ENCODE assay signal across 9 mouse cellular contexts in genomic region chr2:52811691-52812090, GRCm38 (mm10). TPM values are rescaled to one million over a fixed set of nuclear protein-coding genes. Genes with fewer than 3 reads are reported as not detected.
DNase-seq lines count a peak whose midpoint lies in the region; ATAC-seq lines count a peak whose summit lies in the region.
"Had no signal": no experiment of that assay in that cellular context is flagged by ENCODE, and none has a peak within 500 bp of the region (broad histone marks: within the 10 kb centered on the region; RNA-seq: fewer than 3 reads in every experiment).

No protein-coding gene starts in this region.

- H3K9ac ChIP-seq in heart, embryonic 12.5 days, result no peak overlapping the region
- H3K9ac ChIP-seq: embryonic facial prominence, embryonic 12.5 days had no signal

- H3K4me2 ChIP-seq in heart, embryonic 12.5 days, result no peak overlapping the region
- H3K4me2 ChIP-seq: embryonic facial prominence, embryonic 12.5 days had no signal

- no peaks in the 10 kb centered on the region for H3K27me3 ChIP-seq in heart, embryonic 12.5 days (replicated peaks)
- H3K27me3 ChIP-seq: embryonic facial prominence, embryonic 12.5 days had no signal

- WGBS in heart, embryonic 12.5 days, result 32% methylated on average over 5 of the region's 5 CpGs

- H3K36me3 ChIP-seq in heart, embryonic 12.5 days, result no peaks in the 10 kb centered on the region
- H3K36me3 ChIP-seq: embryonic facial prominence, embryonic 12.5 days had no signal

- ATAC-seq in heart, embryonic 12.5 days (ENCODE audit: insufficient number of reproducible peaks, low FRiP score), result no peak
- no peak for ATAC-seq in activated CD4-positive, CD25-positive, alpha-beta regulatory T cell, adult 4 months

- no peaks in the 10 kb centered on the region for H3K4me1 ChIP-seq in heart, embryonic 12.5 days (replicated peaks)
- H3K4me1 ChIP-seq: embryonic facial prominence, embryonic 12.5 days had no signal

- no peak overlapping the region for H3K27ac ChIP-seq in heart, embryonic 12.5 days (ENCODE audit: poor library complexity, severe bottlenecking)
- H3K27ac ChIP-seq: embryonic facial prominence, embryonic 12.5 days had no signal

- no peak overlapping the region for H3K4me3 ChIP-seq in heart, embryonic 12.5 days
- H3K4me3 ChIP-seq: embryonic facial prominence, embryonic 12.5 days had no signal

- H3K9me3 ChIP-seq in heart, embryonic 12.5 days (replicated peaks), result no peaks in the 10 kb centered on the region
- H3K9me3 ChIP-seq: embryonic facial prominence, embryonic 12.5 days had no signal

- peak; percentile 96 for DNase-seq in heart, adult 11 months
- peak; percentile 9 for DNase-seq in 3T3-L1 (ENCODE audit: low read depth, low spot score)
- DNase-seq in forelimb bud, embryonic 11.5 days (ENCODE audit: low read depth, low spot score), result peak; percentile 7
- peak; percentile 42 to 47 for DNase-seq in kidney, postnatal 4 days
- DNase-seq in layer of hippocampus, adult 18-20 months (ENCODE audit: low spot score in 2 of 2), result no peak
- no peak for DNase-seq in spleen, postnatal 14 days (ENCODE audit: low spot score in 2 of 2)

RNA-seq across cellular contexts. Expression of gene Fmnl2, which starts 46.0 kb away (rescaled TPM):
- 1.1 and 1.4 TPM in 2 replicates for polyA plus RNA-seq in heart, embryonic 12.5 days (2016; fragmentation: Nextera tagmentation; extraction: Ambion mirVana)
- polyA plus RNA-seq in activated CD4-positive, CD25-positive, alpha-beta regulatory T cell, adult 4 months (2017; shearing (Covaris generic)), result under 1 TPM; 0.11 to 0.30 TPM
- total RNA-seq in layer of hippocampus, adult 18-20 months (2021), result 10 to 100 TPM; 43.0 to 46.9 TPM

Comparison
In these comparisons a context has a peak if more than half of its experiments do, and no peak if none do; other contexts are left out.
1. DNase-seq: peak in heart, adult 11 months (single experiment), 3T3-L1 (single experiment), forelimb bud, embryonic 11.5 days (single experiment) and kidney, postnatal 4 days (2 of 2); none in layer of hippocampus, adult 18-20 months (0 of 2) and spleen, postnatal 14 days (0 of 2).